Comparison of ENCODE assay signal across 9 mouse cellular contexts in genomic region chr11:120659509-120660300, GRCm38 (mm10). TPM values are rescaled to one million over a fixed set of nuclear protein-coding genes. Genes with fewer than 3 reads are reported as not detected.
DNase-seq lines count a peak whose midpoint lies in the region; ATAC-seq and TF ChIP-seq lines count a peak whose summit lies in the region.
"Had no signal": no experiment of that assay in that cellular context is flagged by ENCODE, and none has a peak within 500 bp of the region (broad histone marks: within the 10 kb centered on the region; RNA-seq: fewer than 3 reads in every experiment).

No protein-coding gene starts in this region.

- peaks cover 20% of the 10 kb centered on the region for H3K4me1 ChIP-seq in intestine, embryonic 15.5 days (replicated peaks)

- peak overlapping the region; percentile 75 for H3K4me3 ChIP-seq in gastrocnemius, adult 2 months
- H3K4me3 ChIP-seq in intestine, embryonic 15.5 days (replicated peaks): peak overlapping the region; percentile 44
- H3K4me3 ChIP-seq: erythroblast, embryonic 14.5 days had no signal

- H3K27me3 ChIP-seq in intestine, embryonic 15.5 days (replicated peaks): peaks cover 73% of the 10 kb centered on the region

- H3K9ac ChIP-seq in intestine, embryonic 15.5 days: 0 out of 2 replicates have a peak overlapping the region, but pooled peaks have one; percentile 41

- ATAC-seq in intestine, embryonic 15.5 days: peak; percentile 24; the same call in 1 of the 2 replicates
- ATAC-seq in megakaryocyte, adult 5-6 weeks (ENCODE audit: poor library complexity, severe bottlenecking): 0 out of 2 replicates have a peak, but pooled peaks have one; percentile 22
- ATAC-seq in CD4-positive, CD25-positive, alpha-beta regulatory T cell, adult 4 months: no peak

- intact Hi-C loops in gastrocnemius, adult 2 months (cut with DNase I): loop anchor here (1.0 to 10.0 kb wide), 3 partner anchors 13 to 115 kb away; partner anchors contain the start of gene Aspscr1
- intact Hi-C loops in gastrocnemius, postnatal 36 days (cut with DNase I): loop anchor here (2.0 to 5.0 kb wide), 2 partner anchors 53 to 118 kb away; partner anchors contain the start of genes Cenpx and Lrrc45
- intact Hi-C loops in gastrocnemius, postnatal 14 days (cut with DNase I; ENCODE audit: low total_unique reads): loop anchor here (2.0 kb wide), 1 partner anchor 51 kb away; no protein-coding TSS in a partner anchor

- H3K9me3 ChIP-seq in intestine, embryonic 15.5 days: no peaks in the 10 kb centered on the region

- peak overlapping the region; percentile 91 for H3K4me2 ChIP-seq in intestine, embryonic 15.5 days (replicated peaks)

- H3K27ac ChIP-seq in gastrocnemius, adult 2 months: no peak overlapping the region
- H3K27ac ChIP-seq in intestine, embryonic 15.5 days: no peak overlapping the region

- TF ChIP-seq CTCF in gastrocnemius, adult 2 months (IDR thresholded peaks at IDR 0.05): no peak

- WGBS in intestine, embryonic 15.5 days: 2% methylated on average over 50 of the region's 50 CpGs

- peak; percentile 45 for DNase-seq in gastrocnemius, adult 2 months
- DNase-seq in gastrocnemius, postnatal 36 days: no peak
- DNase-seq in adrenal gland, postnatal 36 days: peak; percentile 23 to 35
- DNase-seq in gastrocnemius, postnatal 14 days: no peak
- DNase-seq in ovary, adult 18-20 months (ENCODE audit: low spot score): no peak

- no peaks in the 10 kb centered on the region for H3K36me3 ChIP-seq in intestine, embryonic 15.5 days

RNA-seq across cellular contexts. Expression of gene Notum, which starts 1.3 kb away (rescaled TPM):
- total RNA-seq in gastrocnemius, adult 2 months (2021): not detected
- not detected for total RNA-seq in gastrocnemius, postnatal 36 days (2021)
- total RNA-seq in adrenal gland, postnatal 36 days (2021): 1 to 10 TPM; 8.5 to 9.8 TPM
- polyA plus RNA-seq in intestine, embryonic 15.5 days (2015; fragmentation: Nextera tagmentation; extraction: Ambion mirVana): 1.6 and 3.0 TPM in 2 replicates
- not detected in 2 replicates for total RNA-seq in megakaryocyte, adult 5-6 weeks (2015)
- not detected in 2 replicates for total RNA-seq in megakaryocyte, adult 5-6 weeks (2017)
- not detected for polyA plus RNA-seq in CD4-positive, CD25-positive, alpha-beta regulatory T cell, adult 4 months (2017; shearing (Covaris generic))
- under 1 TPM in 1 of 2 experiments, not detected in 1; 0.39 TPM for total RNA-seq in gastrocnemius, postnatal 14 days (2021)

RNA-seq across cellular contexts. Expression of gene Myadml2, which starts 11.7 kb away (rescaled TPM):
- 100 to 1,000 TPM; 109 to 157 TPM for total RNA-seq in gastrocnemius, adult 2 months (2021)
- total RNA-seq in gastrocnemius, postnatal 36 days (2021): 100 to 1,000 TPM; 129 to 137 TPM
- not detected for total RNA-seq in adrenal gland, postnatal 36 days (2021)
- polyA plus RNA-seq in intestine, embryonic 15.5 days (2015; fragmentation: Nextera tagmentation; extraction: Ambion mirVana): not detected in 2 replicates
- total RNA-seq in megakaryocyte, adult 5-6 weeks (2015): not detected in 2 replicates
- not detected in 2 replicates for total RNA-seq in megakaryocyte, adult 5-6 weeks (2017)
- not detected for polyA plus RNA-seq in CD4-positive, CD25-positive, alpha-beta regulatory T cell, adult 4 months (2017; shearing (Covaris generic))
- 100 to 1,000 TPM; 111 to 136 TPM for total RNA-seq in gastrocnemius, postnatal 14 days (2021)
- polyA plus RNA-seq: erythroblast, embryonic 14.5 days had no signal

RNA-seq across cellular contexts. Expression of gene Aspscr1, which starts 13.1 kb away (rescaled TPM):
- 10 to 100 TPM; 31.2 to 32.4 TPM for total RNA-seq in gastrocnemius, adult 2 months (2021)
- total RNA-seq in gastrocnemius, postnatal 36 days (2021): 10 to 100 TPM; 24.4 to 34.0 TPM
- total RNA-seq in adrenal gland, postnatal 36 days (2021): 10 to 100 TPM; 71.1 to 95.1 TPM
- 96.0 and 103 TPM in 2 replicates for polyA plus RNA-seq in intestine, embryonic 15.5 days (2015; fragmentation: Nextera tagmentation; extraction: Ambion mirVana)
- 57.9 and 63.1 TPM in 2 replicates for total RNA-seq in megakaryocyte, adult 5-6 weeks (2015)
- 59.5 and 70.2 TPM in 2 replicates for total RNA-seq in megakaryocyte, adult 5-6 weeks (2017)
- 100 to 1,000 TPM in 1 of 2 experiments, 10 to 100 TPM in 1; 82.3 to 134 TPM for polyA plus RNA-seq in CD4-positive, CD25-positive, alpha-beta regulatory T cell, adult 4 months (2017; shearing (Covaris generic))
- 10 to 100 TPM; 25.0 to 26.9 TPM for total RNA-seq in gastrocnemius, postnatal 14 days (2021)

RNA-seq across cellular contexts. Expression of gene Pycr1, which starts 16.1 kb away (rescaled TPM):
- 1 to 10 TPM; 3.5 to 3.8 TPM for total RNA-seq in gastrocnemius, adult 2 months (2021)
- total RNA-seq in gastrocnemius, postnatal 36 days (2021): 1 to 10 TPM; 3.2 to 5.8 TPM
- total RNA-seq in adrenal gland, postnatal 36 days (2021): 1 to 10 TPM; 1.1 to 1.5 TPM
- polyA plus RNA-seq in intestine, embryonic 15.5 days (2015; fragmentation: Nextera tagmentation; extraction: Ambion mirVana): 26.4 TPM in 2 replicates
- total RNA-seq in megakaryocyte, adult 5-6 weeks (2015): 3.5 and 3.7 TPM in 2 replicates
- 2.9 TPM in 2 replicates for total RNA-seq in megakaryocyte, adult 5-6 weeks (2017)
- polyA plus RNA-seq in CD4-positive, CD25-positive, alpha-beta regulatory T cell, adult 4 months (2017; shearing (Covaris generic)): 1 to 10 TPM; 1.5 to 1.8 TPM
- 10 to 100 TPM; 10.3 to 13.3 TPM for total RNA-seq in gastrocnemius, postnatal 14 days (2021)

RNA-seq across cellular contexts. Expression of gene Mafg, which starts 26.3 kb away (rescaled TPM):
- 10 to 100 TPM; 53.1 to 68.2 TPM for total RNA-seq in gastrocnemius, adult 2 months (2021)
- 10 to 100 TPM; 48.3 to 53.7 TPM for total RNA-seq in gastrocnemius, postnatal 36 days (2021)
- total RNA-seq in adrenal gland, postnatal 36 days (2021): 10 to 100 TPM; 50.4 to 78.6 TPM
- polyA plus RNA-seq in intestine, embryonic 15.5 days (2015; fragmentation: Nextera tagmentation; extraction: Ambion mirVana): 26.9 and 28.5 TPM in 2 replicates
- total RNA-seq in megakaryocyte, adult 5-6 weeks (2015): 23.1 and 23.8 TPM in 2 replicates
- 58.7 and 68.0 TPM in 2 replicates for total RNA-seq in megakaryocyte, adult 5-6 weeks (2017)
- polyA plus RNA-seq in CD4-positive, CD25-positive, alpha-beta regulatory T cell, adult 4 months (2017; shearing (Covaris generic)): 10 to 100 TPM; 11.3 to 16.0 TPM
- total RNA-seq in gastrocnemius, postnatal 14 days (2021): 10 to 100 TPM; 29.9 to 33.1 TPM

Comparison
In these comparisons a context has a peak if more than half of its experiments do, and no peak if none do; other contexts are left out.
1. DNase-seq: peak in gastrocnemius, adult 2 months (single experiment) and adrenal gland, postnatal 36 days (2 of 2); none in gastrocnemius, postnatal 36 days (0 of 2), gastrocnemius, postnatal 14 days (single experiment) and ovary, adult 18-20 months (single experiment).
2. RNA of gene Notum, which starts 1.3 kb away (total RNA-seq): 8.5 to 9.8 TPM in adrenal gland, postnatal 36 days; 0.39 TPM in gastrocnemius, postnatal 14 days, not detected in gastrocnemius, adult 2 months, not detected in gastrocnemius, postnatal 36 days and not detected in megakaryocyte, adult 5-6 weeks; every median in the first group is over 4 times any median in the second.
3. RNA of gene Myadml2, which starts 11.7 kb away (total RNA-seq): 109 to 157 TPM in gastrocnemius, adult 2 months, 129 to 137 TPM in gastrocnemius, postnatal 36 days and 111 to 136 TPM in gastrocnemius, postnatal 14 days; not detected in adrenal gland, postnatal 36 days and not detected in megakaryocyte, adult 5-6 weeks; every median in the first group is over 10 times any median in the second.